ENCODE assay signal across 8 mouse cellular contexts in the genomic region with DNA sequence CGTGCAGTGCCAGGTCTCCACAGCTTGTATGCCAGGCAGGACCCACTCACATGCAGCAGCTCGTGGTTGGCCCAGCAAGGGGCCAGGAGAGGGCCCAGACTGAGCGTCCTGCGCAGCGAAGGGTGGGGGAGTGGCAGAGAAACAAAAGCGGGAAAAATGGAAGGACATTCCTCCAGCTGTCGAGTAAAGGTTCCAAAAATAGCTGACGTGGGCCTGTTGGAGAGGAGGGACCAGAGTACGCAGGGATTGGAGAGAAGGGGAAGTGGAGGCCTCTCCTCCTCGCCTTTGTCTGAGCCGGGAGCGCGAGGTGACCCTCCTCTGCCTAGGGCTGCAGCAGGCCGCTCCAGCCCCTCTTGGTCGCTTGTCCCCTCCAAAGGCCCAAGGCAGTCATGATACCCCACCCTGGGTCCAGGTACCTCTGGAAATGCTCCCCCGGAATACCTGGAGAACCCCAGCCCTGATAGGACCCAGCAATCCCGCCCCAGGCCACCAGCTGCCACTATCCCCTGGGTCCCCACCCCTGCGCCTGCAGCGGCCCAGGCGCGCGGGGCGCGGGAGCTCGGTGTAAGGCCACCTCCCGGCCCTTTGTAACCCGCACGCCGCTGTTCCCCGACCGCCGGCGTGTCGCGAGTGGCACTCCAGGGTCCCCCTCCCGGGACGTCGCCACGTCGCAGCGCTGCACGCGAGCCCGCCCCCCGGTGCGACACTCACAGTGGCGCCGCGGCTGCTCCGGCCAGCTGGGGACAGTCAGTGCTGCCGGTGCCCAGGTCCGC. TPM values are rescaled to one million over a fixed set of nuclear protein-coding genes. Genes with fewer than 3 reads are reported as not detected.
DNase-seq lines count a peak whose midpoint lies in the region; ATAC-seq and TF ChIP-seq lines count a peak whose summit lies in the region.

No protein-coding gene starts in this region.

- no peak for TF ChIP-seq CTCF in heart, adult 2 months (IDR thresholded peaks at IDR 0.05)

- TF ChIP-seq EP300 in heart, adult 2 months (IDR thresholded peaks at IDR 0.05; ENCODE audit: insufficient read depth, low read depth, low read length), result 0 out of 2 replicates have a peak, but pooled peaks have one; percentile 66

- peak overlapping the region; percentile 79 for H3K4me2 ChIP-seq in embryonic facial prominence, embryonic 11.5 days (ENCODE audit: low read depth, low read length)
- H3K4me2 ChIP-seq in limb, embryonic 13.5 days (replicated peaks), result peak overlapping the region; percentile 91
- H3K4me2 ChIP-seq in midbrain, embryonic 12.5 days (replicated peaks), result peak overlapping the region; percentile 79
- peak overlapping the region; percentile 96 for H3K4me2 ChIP-seq in stomach, embryonic 16.5 days (ENCODE audit: low read depth, low read length)

- no peaks in the 10 kb centered on the region; the same call in 1 of the 2 replicates for H3K79me2 ChIP-seq in heart, adult 2 months (replicated peaks; ENCODE audit: control insufficient read depth, insufficient read depth, low read length)

- H3K27ac ChIP-seq in embryonic facial prominence, embryonic 11.5 days (replicated peaks; ENCODE audit: low read depth, low read length), result peak overlapping the region; percentile 92
- peak overlapping the region; percentile 99 for H3K27ac ChIP-seq in heart, adult 2 months
- peak overlapping the region; percentile 97 for H3K27ac ChIP-seq in limb, embryonic 13.5 days
- H3K27ac ChIP-seq in midbrain, embryonic 12.5 days (replicated peaks), result peak overlapping the region; percentile 95
- peak overlapping the region; percentile 99 for H3K27ac ChIP-seq in stomach, embryonic 16.5 days (ENCODE audit: low read length)

- H3K27me3 ChIP-seq in embryonic facial prominence, embryonic 11.5 days (ENCODE audit: control insufficient read depth, insufficient read depth, low read length), result no peaks in the 10 kb centered on the region
- no peaks in the 10 kb centered on the region for H3K27me3 ChIP-seq in heart, adult 2 months (ENCODE audit: control insufficient read depth, insufficient read depth, low read length)
- H3K27me3 ChIP-seq in limb, embryonic 13.5 days, result no peaks in the 10 kb centered on the region
- H3K27me3 ChIP-seq in midbrain, embryonic 12.5 days, result no peaks in the 10 kb centered on the region
- H3K27me3 ChIP-seq in stomach, embryonic 16.5 days (ENCODE audit: control insufficient read depth, insufficient read depth, low read length), result no peaks in the 10 kb centered on the region

- intact Hi-C loops in heart, adult 2 months (cut with DNase I), result loop anchor here (2.0 kb wide), 1 partner anchor 16 kb away; no protein-coding TSS in a partner anchor

- peak overlapping the region; percentile 95 for H3K9ac ChIP-seq in embryonic facial prominence, embryonic 11.5 days (replicated peaks; ENCODE audit: low read length)
- peak overlapping the region; percentile 97 for H3K9ac ChIP-seq in heart, adult 2 months (ENCODE audit: low read depth, low read length)
- peak overlapping the region; percentile 98 for H3K9ac ChIP-seq in limb, embryonic 13.5 days
- H3K9ac ChIP-seq in midbrain, embryonic 12.5 days (replicated peaks), result peak overlapping the region; percentile 92
- peak overlapping the region; percentile 89 for H3K9ac ChIP-seq in stomach, embryonic 16.5 days (ENCODE audit: low read length)

- peak; percentile 79 for ATAC-seq in embryonic facial prominence, embryonic 11.5 days (replicated peaks; ENCODE audit: insufficient number of reproducible peaks, low FRiP score, low TSS enrichment, low read depth)
- ATAC-seq in limb, embryonic 13.5 days (ENCODE audit: low FRiP score, low read depth), result peak; percentile 75
- ATAC-seq in midbrain, embryonic 12.5 days (ENCODE audit: low FRiP score, low read depth), result peak; percentile 78
- peak; percentile 80 for ATAC-seq in stomach, embryonic 16.5 days (ENCODE audit: insufficient read depth, low FRiP score)

- peak overlapping the region; percentile 96 for H3K4me3 ChIP-seq in embryonic facial prominence, embryonic 11.5 days (ENCODE audit: low read depth, low read length)
- H3K4me3 ChIP-seq in heart, adult 2 months, result peak overlapping the region; percentile 76
- H3K4me3 ChIP-seq in limb, embryonic 13.5 days, result peak overlapping the region; percentile 97
- peak overlapping the region; percentile 87 for H3K4me3 ChIP-seq in midbrain, embryonic 12.5 days
- H3K4me3 ChIP-seq in stomach, embryonic 16.5 days (replicated peaks; ENCODE audit: low read length), result peak overlapping the region; percentile 81

- no peaks in the 10 kb centered on the region for H3K4me1 ChIP-seq in embryonic facial prominence, embryonic 11.5 days (ENCODE audit: control insufficient read depth, insufficient read depth, low read length)
- H3K4me1 ChIP-seq in heart, adult 2 months (ENCODE audit: control insufficient read depth, insufficient read depth, low read length), result peaks cover 15% of the 10 kb centered on the region
- H3K4me1 ChIP-seq in limb, embryonic 13.5 days, result peaks cover 44% of the 10 kb centered on the region
- peaks cover 49% of the 10 kb centered on the region for H3K4me1 ChIP-seq in midbrain, embryonic 12.5 days
- H3K4me1 ChIP-seq in stomach, embryonic 16.5 days (ENCODE audit: control insufficient read depth, insufficient read depth, low read length), result peaks cover 31% of the 10 kb centered on the region

- DNase-seq in urinary bladder, postnatal 14 days (ENCODE audit: low spot score), result peak; percentile 54
- DNase-seq in urinary bladder, adult 2 months (ENCODE audit: low spot score), result no peak
- peak; percentile 73 for DNase-seq in embryonic facial prominence, embryonic 11.5 days (ENCODE audit: low spot score)
- DNase-seq in heart, adult 2 months, result peak in 1 of 2 experiments; percentile 81
- peak; percentile 72 for DNase-seq in kidney, adult 11 months

- TF ChIP-seq POLR2A in heart, adult 2 months (IDR thresholded peaks at IDR 0.05; ENCODE audit: insufficient read depth, low read depth, low read length), result peak; percentile 81

- no peaks in the 10 kb centered on the region for H3K9me3 ChIP-seq in embryonic facial prominence, embryonic 11.5 days (replicated peaks; ENCODE audit: control insufficient read depth, low read length)
- H3K9me3 ChIP-seq in limb, embryonic 13.5 days, result no peaks in the 10 kb centered on the region
- H3K9me3 ChIP-seq in midbrain, embryonic 12.5 days, result no peaks in the 10 kb centered on the region
- no peaks in the 10 kb centered on the region for H3K9me3 ChIP-seq in stomach, embryonic 16.5 days (replicated peaks; ENCODE audit: control insufficient read depth, low read length)

- WGBS in embryonic facial prominence, embryonic 11.5 days, result under 1% methylated on average over 51 of the region's 52 CpGs
- under 1% methylated on average over 52 of the region's 52 CpGs for WGBS in heart, adult 2 months
- under 1% methylated on average over 50 of the region's 52 CpGs for WGBS in limb, embryonic 13.5 days
- under 1% methylated on average over 51 of the region's 52 CpGs for WGBS in midbrain, embryonic 12.5 days
- WGBS in stomach, embryonic 16.5 days, result under 1% methylated on average over 52 of the region's 52 CpGs

- no peaks in the 10 kb centered on the region for H3K36me3 ChIP-seq in embryonic facial prominence, embryonic 11.5 days (replicated peaks; ENCODE audit: control insufficient read depth, insufficient read depth, low read depth, low read length)
- H3K36me3 ChIP-seq in heart, adult 2 months (ENCODE audit: control insufficient read depth, insufficient read depth, low read length), result peaks cover 11% of the 10 kb centered on the region
- H3K36me3 ChIP-seq in limb, embryonic 13.5 days, result peaks cover 26% of the 10 kb centered on the region
- peaks cover 9% of the 10 kb centered on the region; the same call in 1 of the 2 replicates for H3K36me3 ChIP-seq in midbrain, embryonic 12.5 days
- no peaks in the 10 kb centered on the region; the same call in 1 of the 2 replicates for H3K36me3 ChIP-seq in stomach, embryonic 16.5 days (ENCODE audit: control insufficient read depth, insufficient read depth, low read length)

RNA-seq across cellular contexts. Expression of gene Idh2, which starts 0.6 kb away (rescaled TPM):
- polyA plus RNA-seq in urinary bladder, adult 2 months (2012; rRNA removed), result 86.8 and 101 TPM in 2 replicates
- polyA plus RNA-seq in embryonic facial prominence, embryonic 11.5 days (2014; fragmentation: Nextera tagmentation; extraction: Ambion mirVana), result 488 and 508 TPM in 2 replicates
- 1,000 to 10,000 TPM; 1,877 to 2,293 TPM for total RNA-seq in heart, adult 2 months (2021)
- polyA plus RNA-seq in heart, adult 2 months (2012; rRNA removed), result 1,651 and 1,954 TPM in 2 replicates
- polyA plus RNA-seq in limb, embryonic 13.5 days (2015; fragmentation: Nextera tagmentation; extraction: Ambion mirVana), result 619 and 631 TPM in 2 replicates
- polyA plus RNA-seq in midbrain, embryonic 12.5 days (2016; fragmentation: Nextera tagmentation; extraction: Ambion mirVana), result 331 and 347 TPM in 2 replicates
- 606 and 633 TPM in 2 replicates for polyA plus RNA-seq in stomach, embryonic 16.5 days (2015; fragmentation: Nextera tagmentation; extraction: Ambion mirVana)
